Mouse (Mus musculus) neural tube, embryonic 12.5 days (tissue): ENCODE measurements around the gene Atp2a3. TPM values are rescaled to one million over a fixed set of nuclear protein-coding genes. Genes with fewer than 3 reads are reported as not detected.

Experiments used
- ATAC-seq: fragments of 200-750 bp; cut with Nextera tagmentation; 2 replicates; pipeline ENCODE4 v1.8.0; 2017; ENCODE audit warnings: low read depth, mild to moderate bottlenecking, moderate TSS enrichment, moderate library complexity; ENCODE audit not compliant: low FRiP score
- H3K27ac ChIP-seq: fragments of 300-500 bp; sonication (generic); 2 replicates; pipeline ENCODE4 v1.5.1; 2016
- H3K27me3 ChIP-seq: fragments of 300-500 bp; sonication (generic); replicated peaks from 2 replicates; pipeline ENCODE4 v1.6.1; 2016; ENCODE audit warnings: mild to moderate bottlenecking
- H3K36me3 ChIP-seq: fragments of 300-500 bp; sonication (generic); 2 replicates; pipeline ENCODE4 v1.6.1; 2016; ENCODE audit warnings: mild to moderate bottlenecking
- H3K4me1 ChIP-seq: fragments of 300-500 bp; sonication (generic); 2 replicates; pipeline ENCODE4 v1.6.1; 2016
- H3K4me2 ChIP-seq: fragments of 300-500 bp; sonication (generic); replicated peaks from 2 replicates; pipeline ENCODE4 v1.6.1; 2016; ENCODE audit warnings: mild to moderate bottlenecking
- H3K4me3 ChIP-seq: fragments of 300-500 bp; sonication (generic); 2 replicates; pipeline ENCODE4 v1.5.1; 2016
- H3K9ac ChIP-seq: fragments of 300-500 bp; sonication (generic); 2 replicates; pipeline ENCODE4 v1.6.1; 2016; ENCODE audit warnings: mild to moderate bottlenecking
- H3K9me3 ChIP-seq: fragments of 300-500 bp; sonication (generic); 2 replicates; pipeline ENCODE4 v1.6.1; 2016; ENCODE audit warnings: mild to moderate bottlenecking
- WGBS: fragments of 180-500 bp; shearing (Covaris S2); methylation state at CpG from one replicate; pipeline ENCODE4 v1.1.7; 2016; 5-methylcytosine and 5-hydroxymethylcytosine counted together
- polyA plus RNA-seq: library from polyadenylated mRNA; unstranded; fragments of >200 nt; fragmentation: Nextera tagmentation; extraction: Ambion mirVana; gene quantifications from 2 replicates; pipeline ENCODE4 v1.2.1, GENCODE M21; 2016

Gene Atp2a3
- polyA plus RNA-seq, 1 experiment from 2014 or later = 1.3 TPM

GRCm38 (mm10) chr11:72959924-72960679 is 867 bp upstream of the Atp2a3 start:
- WGBS = 10% methylated on average over 15 of the region's 15 CpGs

DNA sequence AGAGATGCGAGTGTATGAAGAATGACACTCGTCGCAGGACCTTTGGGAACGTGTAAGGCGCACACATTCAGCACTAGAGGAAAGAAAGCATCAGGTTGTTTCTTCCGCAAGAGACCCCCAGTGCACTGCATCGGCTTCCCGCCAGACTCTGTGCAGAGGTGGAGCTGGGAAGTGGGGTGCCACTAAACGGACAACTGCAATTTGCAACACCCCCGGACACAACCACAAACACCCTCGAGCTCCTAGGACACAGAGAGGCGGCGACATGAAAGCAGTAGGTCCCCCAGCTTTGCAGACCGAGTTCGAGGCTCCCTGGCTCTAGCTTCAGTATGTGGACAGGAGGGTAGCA is 272 bp upstream of the Atp2a3 start:
- Histone ChIP-seq H3K9me3 (no peaks in the 10 kb centered on the region), H3K9ac (no peak overlapping the region), H3K4me2 (peak overlapping the region; percentile 54), H3K27me3 (peaks cover 56% of the 10 kb centered on the region), H3K36me3 (no peaks in the 10 kb centered on the region), H3K4me1 (peaks cover 8% of the 10 kb centered on the region), H3K4me3 (peak overlapping the region; percentile 31), H3K27ac (no peak overlapping the region)
- no peak for ATAC-seq
- WGBS = 2% methylated on average over 15 of the region's 15 CpGs

More at GRCm38 (mm10) chr11:72959924-72960679, 867 bp upstream of the Atp2a3 start:
- no peak for ATAC-seq
- Histone ChIP-seq H3K9me3 (no peaks in the 10 kb centered on the region), H3K27ac (no peak overlapping the region), H3K4me1 (peaks cover 8% of the 10 kb centered on the region), H3K4me3 (no peak overlapping the region), H3K9ac (no peak overlapping the region), H3K4me2 (no peak overlapping the region), H3K27me3 (peaks cover 56% of the 10 kb centered on the region), H3K36me3 (no peaks in the 10 kb centered on the region)

DNA sequence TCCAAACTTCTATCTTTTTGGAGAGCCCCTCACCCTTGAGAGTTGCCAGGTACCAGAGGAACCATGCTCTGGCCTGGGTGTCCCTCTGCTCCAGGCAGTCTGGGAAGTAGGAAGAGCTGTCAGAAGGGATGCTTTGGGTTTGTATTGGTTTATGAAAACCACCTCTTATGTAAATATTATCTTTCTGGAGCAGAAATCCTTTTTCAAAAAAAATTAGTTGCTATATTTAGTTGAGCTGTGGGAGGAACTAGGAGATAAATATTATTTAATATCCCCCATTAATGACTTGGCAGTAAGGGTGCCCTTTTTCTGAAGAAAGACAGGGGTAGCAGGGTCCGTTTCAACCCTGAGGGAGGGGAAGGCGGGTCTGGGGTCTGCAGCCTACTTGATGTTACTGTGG is 1.4 kb downstream of the Atp2a3 start:
- Histone ChIP-seq H3K36me3 (no peaks in the 10 kb centered on the region), H3K4me3 (no peak overlapping the region), H3K9me3 (no peaks in the 10 kb centered on the region), H3K4me1 (peaks cover 8% of the 10 kb centered on the region), H3K9ac (no peak overlapping the region), H3K27ac (no peak overlapping the region), H3K4me2 (no peak overlapping the region), H3K27me3 (peaks cover 56% of the 10 kb centered on the region)
- WGBS = 72% methylated on average over 2 of the region's 2 CpGs
- ATAC-seq = no peak

DNA sequence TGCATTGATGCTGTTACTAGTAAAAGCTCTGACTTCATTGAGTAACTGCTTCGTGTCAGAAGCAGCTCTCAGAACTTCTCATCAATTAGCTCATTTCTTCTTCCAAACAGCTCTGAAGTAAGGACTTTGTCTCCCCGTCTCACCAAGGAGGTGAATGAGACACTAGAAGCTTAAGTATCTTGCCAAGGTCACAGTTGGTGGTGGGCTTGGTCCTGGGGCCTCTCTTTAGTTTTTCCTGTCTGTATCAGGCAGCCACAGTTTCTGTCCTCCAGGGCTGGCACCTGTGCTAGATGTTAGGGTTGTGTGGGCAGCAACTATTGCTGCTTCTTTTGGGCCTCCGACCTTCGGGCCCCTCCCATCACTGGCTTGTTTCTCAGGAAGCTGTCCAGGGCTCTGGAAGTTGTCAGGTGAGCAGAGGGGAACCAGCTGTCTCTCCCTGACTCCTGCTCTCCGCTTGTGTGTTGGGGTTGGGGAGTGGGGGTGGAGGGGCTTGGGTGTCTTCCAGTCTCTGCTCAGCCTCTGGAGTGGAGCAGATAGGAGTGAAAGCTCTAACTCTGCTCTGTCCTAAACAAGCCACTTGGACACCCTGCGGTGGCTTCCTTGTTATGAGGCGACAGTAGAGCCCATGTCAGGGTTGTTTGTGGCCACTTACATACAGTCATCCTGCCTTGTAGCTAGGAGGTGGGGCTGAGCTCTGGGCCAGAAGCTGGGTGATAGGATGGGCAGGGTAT is 2.3 kb downstream of the Atp2a3 start:
- no peak overlapping the region for H3K9ac ChIP-seq
- H3K4me1 ChIP-seq = peaks cover 8% of the 10 kb centered on the region
- H3K9me3 ChIP-seq = no peaks in the 10 kb centered on the region
- ATAC-seq = no peak
- 47% methylated on average over 7 of the region's 7 CpGs for WGBS
- H3K4me3 ChIP-seq = no peak overlapping the region
- peaks cover 56% of the 10 kb centered on the region for H3K27me3 ChIP-seq
- H3K36me3 ChIP-seq = no peaks in the 10 kb centered on the region
- H3K4me2 ChIP-seq = no peak overlapping the region
- no peak overlapping the region for H3K27ac ChIP-seq

DNA sequence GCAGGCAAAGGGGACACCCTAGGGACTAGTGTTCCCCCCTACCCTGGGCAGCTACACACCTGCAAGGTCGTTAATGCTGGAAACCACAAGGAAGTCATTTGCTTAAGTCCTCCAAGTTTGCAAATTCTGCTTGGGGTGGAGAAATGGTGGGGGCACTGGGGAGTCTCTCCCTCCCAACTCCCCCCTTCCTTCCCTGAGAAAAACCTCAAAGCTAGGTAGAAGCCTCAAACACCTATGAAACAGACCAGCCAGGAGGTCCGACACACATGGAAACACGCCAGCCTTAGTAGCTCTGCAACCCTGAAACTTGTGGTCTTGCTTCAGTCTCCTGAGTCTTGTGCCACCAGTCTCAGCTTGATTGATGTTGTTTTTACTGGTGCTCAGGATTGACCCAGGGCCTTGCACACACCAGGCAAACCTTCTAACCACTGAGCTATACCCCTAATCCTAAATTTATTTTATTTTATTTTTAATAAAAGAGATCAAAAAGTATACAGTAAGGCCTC is 2.9 kb downstream of the Atp2a3 start:
- no peak overlapping the region for H3K27ac ChIP-seq
- no peaks in the 10 kb centered on the region for H3K36me3 ChIP-seq
- peaks cover 8% of the 10 kb centered on the region for H3K4me1 ChIP-seq
- H3K4me2 ChIP-seq = no peak overlapping the region
- no peak overlapping the region for H3K9ac ChIP-seq
- no peaks in the 10 kb centered on the region for H3K9me3 ChIP-seq
- peaks cover 50% of the 10 kb centered on the region for H3K27me3 ChIP-seq
- WGBS = 62% methylated on average over 3 of the region's 3 CpGs
- H3K4me3 ChIP-seq = no peak overlapping the region
- ATAC-seq = no peak

- no peak overlapping the region for H3K9ac ChIP-seq
- H3K27ac ChIP-seq = no peak overlapping the region
- no peaks in the 10 kb centered on the region for H3K4me1 ChIP-seq
- H3K9me3 ChIP-seq = no peaks in the 10 kb centered on the region
- H3K27me3 ChIP-seq = no peaks in the 10 kb centered on the region
- H3K4me2 ChIP-seq = no peak overlapping the region
- 84% methylated on average over 13 of the region's 13 CpGs for WGBS
- no peak overlapping the region for H3K4me3 ChIP-seq
- H3K36me3 ChIP-seq = no peaks in the 10 kb centered on the region
- ATAC-seq = no peak
Measured at GRCm38 (mm10) chr11:72974995-72975503, 14.1 kb downstream of the Atp2a3 start.

- Histone ChIP-seq H3K36me3 (no peaks in the 10 kb centered on the region), H3K4me2 (no peak overlapping the region), H3K4me3 (no peak overlapping the region), H3K9me3 (no peaks in the 10 kb centered on the region), H3K27ac (no peak overlapping the region), H3K4me1 (no peaks in the 10 kb centered on the region), H3K9ac (no peak overlapping the region), H3K27me3 (no peaks in the 10 kb centered on the region)
- ATAC-seq = no peak
- 86% methylated on average over 9 of the region's 9 CpGs for WGBS
Measured at GRCm38 (mm10) chr11:72982516-72982915, 21.5 kb downstream of the Atp2a3 start.

DNA sequence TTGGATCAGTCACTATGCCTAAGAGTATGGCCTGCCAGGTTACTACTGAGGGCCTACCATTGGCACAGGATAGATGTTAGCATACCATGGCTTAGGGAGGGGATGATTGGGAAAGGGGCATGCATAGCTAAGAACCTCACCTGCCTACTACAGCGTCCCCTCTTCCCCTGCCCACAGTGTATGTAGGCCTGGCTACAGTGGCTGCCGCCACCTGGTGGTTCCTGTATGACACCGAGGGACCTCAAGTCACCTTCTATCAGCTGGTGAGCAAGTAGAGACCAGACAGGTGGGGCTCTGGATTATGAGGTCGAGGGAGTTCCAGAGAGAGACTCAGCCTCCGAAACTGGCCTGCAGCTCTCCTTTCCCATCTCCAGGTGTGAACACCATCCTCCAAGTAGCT is 22.3 kb downstream of the Atp2a3 start:
- ATAC-seq = no peak
- Histone ChIP-seq H3K4me3 (no peak overlapping the region), H3K27me3 (no peaks in the 10 kb centered on the region), H3K36me3 (no peaks in the 10 kb centered on the region), H3K9me3 (no peaks in the 10 kb centered on the region), H3K27ac (no peak overlapping the region), H3K4me2 (no peak overlapping the region), H3K4me1 (no peaks in the 10 kb centered on the region), H3K9ac (no peak overlapping the region)
- 46% methylated on average over 5 of the region's 5 CpGs for WGBS

DNA sequence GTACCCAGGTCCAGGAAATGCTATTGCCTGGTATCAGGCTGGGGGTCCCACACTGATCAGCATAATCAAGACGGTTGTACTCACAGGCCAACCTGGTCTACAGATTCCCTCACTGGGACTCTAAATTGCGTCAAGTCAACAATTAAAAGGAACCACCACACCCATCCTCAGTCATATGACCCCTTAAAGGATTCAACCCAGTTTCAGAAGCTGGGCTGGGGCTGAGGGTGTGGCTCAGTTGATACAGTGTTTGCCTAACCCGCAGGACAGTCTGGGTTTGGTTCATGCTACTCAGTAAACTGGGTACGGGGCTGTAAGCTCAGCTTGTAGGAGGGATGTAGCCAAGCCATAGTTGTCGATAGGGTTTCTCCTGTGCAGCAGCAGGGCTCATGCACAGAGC is 25.8 kb downstream of the Atp2a3 start:
- no peaks in the 10 kb centered on the region for H3K9me3 ChIP-seq
- H3K9ac ChIP-seq = no peak overlapping the region
- H3K27ac ChIP-seq = no peak overlapping the region
- H3K4me3 ChIP-seq = no peak overlapping the region
- H3K36me3 ChIP-seq = no peaks in the 10 kb centered on the region
- no peaks in the 10 kb centered on the region for H3K4me1 ChIP-seq
- H3K27me3 ChIP-seq = no peaks in the 10 kb centered on the region
- ATAC-seq = no peak
- WGBS = 80% methylated on average over 5 of the region's 5 CpGs
- no peak overlapping the region for H3K4me2 ChIP-seq

- no peak overlapping the region for H3K4me3 ChIP-seq
- H3K4me2 ChIP-seq = no peak overlapping the region
- no peaks in the 10 kb centered on the region for H3K27me3 ChIP-seq
- H3K9me3 ChIP-seq = no peaks in the 10 kb centered on the region
- WGBS = 78% methylated on average over 5 of the region's 5 CpGs
- no peak overlapping the region for H3K27ac ChIP-seq
- ATAC-seq = no peak
- no peaks in the 10 kb centered on the region for H3K36me3 ChIP-seq
- no peaks in the 10 kb centered on the region for H3K4me1 ChIP-seq
- H3K9ac ChIP-seq = no peak overlapping the region
Measured at GRCm38 (mm10) chr11:72987234-72987633, 26.3 kb downstream of the Atp2a3 start.

- H3K27ac ChIP-seq = no peak overlapping the region
- no peaks in the 10 kb centered on the region for H3K4me1 ChIP-seq
- H3K4me3 ChIP-seq = no peak overlapping the region
- H3K36me3 ChIP-seq = no peaks in the 10 kb centered on the region
- ATAC-seq = no peak
- no peaks in the 10 kb centered on the region for H3K9me3 ChIP-seq
- no peaks in the 10 kb centered on the region for H3K27me3 ChIP-seq
- H3K9ac ChIP-seq = no peak overlapping the region
- no peak overlapping the region for H3K4me2 ChIP-seq
- WGBS = 80% methylated on average over 5 of the region's 5 CpGs
Measured at GRCm38 (mm10) chr11:72987807-72988206, 26.8 kb downstream of the Atp2a3 start.

GRCm38 (mm10) chr11:72989044-72989443 is 28.1 kb downstream of the Atp2a3 start:
- Histone ChIP-seq H3K4me1 (no peaks in the 10 kb centered on the region), H3K4me2 (no peak overlapping the region), H3K27ac (no peak overlapping the region), H3K9me3 (no peaks in the 10 kb centered on the region), H3K4me3 (no peak overlapping the region), H3K9ac (no peak overlapping the region), H3K36me3 (no peaks in the 10 kb centered on the region), H3K27me3 (no peaks in the 10 kb centered on the region)
- 86% methylated on average over 6 of the region's 6 CpGs for WGBS
- no peak for ATAC-seq
